Mouse (Mus musculus): ENCODE measurements around the gene Arhgef10l. TPM values are rescaled to one million over a fixed set of nuclear protein-coding genes. Genes with fewer than 3 reads are reported as not detected.

The Arhgef10l gene
- polyA plus RNA-seq, 1 experiment from 2014 or later = 24.6 TPM

DNA sequence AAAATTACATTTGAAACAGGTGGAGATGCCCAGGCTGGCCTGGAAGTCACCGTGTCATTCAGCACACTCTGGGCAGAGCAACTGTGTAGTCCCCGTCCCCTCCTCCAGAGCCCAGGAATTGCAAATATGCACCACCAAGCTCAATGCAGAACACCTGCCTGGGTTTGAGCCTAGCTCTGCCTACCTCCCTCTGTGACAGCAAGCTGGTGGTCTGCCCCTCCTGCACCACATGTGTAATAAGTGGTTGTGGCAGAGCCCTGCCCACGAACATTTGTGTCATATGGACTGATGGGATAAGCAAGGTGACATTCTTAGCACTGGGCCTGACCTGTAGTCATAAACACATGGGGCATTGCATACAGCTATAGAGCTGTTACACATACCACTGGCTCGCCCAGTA, 63.8 kb downstream of the Arhgef10l start:
- no peak for ATAC-seq (ENCODE audit: low FRiP score, low TSS enrichment)
- Histone ChIP-seq H3K4me3 (replicated peaks; ENCODE audit: low read depth, low read length) (no peak overlapping the region), H3K9me3 (ENCODE audit: control insufficient read depth, low read length) (no peaks in the 10 kb centered on the region), H3K27ac (replicated peaks; ENCODE audit: low read depth, low read length) (no peak overlapping the region), H3K4me1 (ENCODE audit: control insufficient read depth, insufficient read depth, low read length) (no peaks in the 10 kb centered on the region), H3K9ac (replicated peaks; ENCODE audit: low read length) (no peak overlapping the region), H3K36me3 (ENCODE audit: control insufficient read depth, insufficient read depth, low read length) (peaks cover 42% of the 10 kb centered on the region), H3K27me3 (ENCODE audit: control insufficient read depth, insufficient read depth, low read length) (no peaks in the 10 kb centered on the region), H3K4me2 (ENCODE audit: low read length) (no peak overlapping the region)
- WGBS = 86% methylated on average over 4 of the region's 4 CpGs
- DNase-seq = no peak

DNA sequence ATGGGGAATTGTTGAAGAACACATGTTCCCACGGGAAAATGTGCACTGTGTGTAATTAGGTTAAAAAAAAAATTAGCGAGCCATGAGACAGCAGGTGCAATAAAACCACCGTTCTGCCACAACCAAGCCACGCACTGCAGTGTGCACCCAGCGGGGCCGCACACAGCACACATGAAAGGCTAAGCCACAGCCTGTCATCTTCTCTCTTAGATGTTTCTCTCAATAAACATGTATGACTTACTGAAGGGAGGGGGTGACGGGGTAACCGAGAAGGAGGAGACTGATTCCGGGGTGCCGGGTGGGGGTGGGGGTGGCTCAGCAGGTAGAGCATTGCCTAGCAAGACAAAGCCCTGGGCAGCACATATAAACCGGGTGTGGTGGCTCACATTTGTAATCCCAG, 64.7 kb downstream of the Arhgef10l start:
- DNase-seq = no peak
- Histone ChIP-seq H3K27me3 (ENCODE audit: control insufficient read depth, insufficient read depth, low read length) (no peaks in the 10 kb centered on the region), H3K9me3 (ENCODE audit: control insufficient read depth, low read length) (no peaks in the 10 kb centered on the region), H3K4me1 (ENCODE audit: control insufficient read depth, insufficient read depth, low read length) (no peaks in the 10 kb centered on the region), H3K4me2 (ENCODE audit: low read length) (no peak overlapping the region), H3K36me3 (ENCODE audit: control insufficient read depth, insufficient read depth, low read length) (peaks cover 44% of the 10 kb centered on the region), H3K9ac (replicated peaks; ENCODE audit: low read length) (no peak overlapping the region), H3K4me3 (replicated peaks; ENCODE audit: low read depth, low read length) (no peak overlapping the region), H3K27ac (replicated peaks; ENCODE audit: low read depth, low read length) (no peak overlapping the region)
- WGBS = 70% methylated on average over 11 of the region's 11 CpGs
- ATAC-seq (ENCODE audit: low FRiP score, low TSS enrichment) = no peak

DNA sequence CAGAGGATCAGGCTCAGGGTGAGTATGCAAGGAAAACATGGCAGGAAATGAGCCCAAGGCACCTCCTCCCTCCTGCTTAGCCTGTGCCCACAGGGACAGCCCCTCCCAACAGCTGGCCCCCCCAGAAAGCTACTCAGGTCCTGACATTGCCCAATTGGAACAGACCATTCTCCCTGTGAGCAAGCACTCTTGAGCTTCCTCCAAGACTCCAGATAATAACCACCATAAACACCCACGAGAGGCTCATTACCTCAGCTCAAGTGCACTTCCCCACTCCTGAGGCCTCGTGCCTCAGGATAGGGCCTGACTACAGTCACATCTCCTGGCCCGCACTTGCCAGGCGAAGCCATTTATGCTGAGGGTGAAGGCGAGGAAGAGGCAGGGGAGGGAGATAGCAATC, 67.0 kb downstream of the Arhgef10l start:
- 90% methylated on average over 5 of the region's 5 CpGs for WGBS

DNA sequence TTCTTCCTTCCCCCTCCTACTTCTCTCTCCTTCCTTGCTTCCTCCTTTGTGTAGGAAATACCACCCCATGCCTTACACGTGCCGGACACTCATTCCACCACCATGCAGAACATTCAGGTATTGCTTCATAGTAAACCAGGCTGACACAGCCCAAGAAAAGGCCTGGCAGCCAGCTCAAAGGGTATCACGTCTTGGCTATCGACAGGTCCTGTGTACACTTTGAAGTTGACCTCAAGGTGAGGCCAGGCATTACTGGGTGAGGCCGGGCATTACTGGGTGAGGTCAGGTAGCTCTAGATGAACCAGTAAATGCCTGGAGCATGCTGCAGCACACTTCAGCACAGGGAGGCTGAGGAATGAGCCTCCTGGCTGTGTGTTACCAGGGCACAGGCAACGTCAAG, 67.9 kb downstream of the Arhgef10l start:
- no peak for ATAC-seq (ENCODE audit: low FRiP score, low TSS enrichment)
- Histone ChIP-seq H3K9ac (replicated peaks; ENCODE audit: low read length) (no peak overlapping the region), H3K36me3 (ENCODE audit: control insufficient read depth, insufficient read depth, low read length) (peaks cover 29% of the 10 kb centered on the region), H3K4me2 (ENCODE audit: low read length) (no peak overlapping the region), H3K9me3 (ENCODE audit: control insufficient read depth, low read length) (no peaks in the 10 kb centered on the region), H3K4me3 (replicated peaks; ENCODE audit: low read depth, low read length) (no peak overlapping the region), H3K27ac (replicated peaks; ENCODE audit: low read depth, low read length) (no peak overlapping the region), H3K4me1 (ENCODE audit: control insufficient read depth, insufficient read depth, low read length) (no peaks in the 10 kb centered on the region), H3K27me3 (ENCODE audit: control insufficient read depth, insufficient read depth, low read length) (no peaks in the 10 kb centered on the region)
- 96% methylated on average over 6 of the region's 6 CpGs for WGBS
- DNase-seq = no peak

More for the DNA sequence above, 67.0 kb downstream of the Arhgef10l start:
- H3K4me1 ChIP-seq (ENCODE audit: control insufficient read depth, insufficient read depth, low read length) = no peaks in the 10 kb centered on the region
- H3K27me3 ChIP-seq (ENCODE audit: control insufficient read depth, insufficient read depth, low read length) = no peaks in the 10 kb centered on the region
- no peak overlapping the region for H3K9ac ChIP-seq (replicated peaks; ENCODE audit: low read length)
- DNase-seq (no peak), ATAC-seq (ENCODE audit: low FRiP score, low TSS enrichment) (no peak)
- H3K9me3 ChIP-seq (ENCODE audit: control insufficient read depth, low read length) = no peaks in the 10 kb centered on the region
- no peak overlapping the region for H3K4me3 ChIP-seq (replicated peaks; ENCODE audit: low read depth, low read length)
- no peak overlapping the region for H3K4me2 ChIP-seq (ENCODE audit: low read length)
- H3K36me3 ChIP-seq (ENCODE audit: control insufficient read depth, insufficient read depth, low read length) = peaks cover 27% of the 10 kb centered on the region
- H3K27ac ChIP-seq (replicated peaks; ENCODE audit: low read depth, low read length) = no peak overlapping the region

DNA sequence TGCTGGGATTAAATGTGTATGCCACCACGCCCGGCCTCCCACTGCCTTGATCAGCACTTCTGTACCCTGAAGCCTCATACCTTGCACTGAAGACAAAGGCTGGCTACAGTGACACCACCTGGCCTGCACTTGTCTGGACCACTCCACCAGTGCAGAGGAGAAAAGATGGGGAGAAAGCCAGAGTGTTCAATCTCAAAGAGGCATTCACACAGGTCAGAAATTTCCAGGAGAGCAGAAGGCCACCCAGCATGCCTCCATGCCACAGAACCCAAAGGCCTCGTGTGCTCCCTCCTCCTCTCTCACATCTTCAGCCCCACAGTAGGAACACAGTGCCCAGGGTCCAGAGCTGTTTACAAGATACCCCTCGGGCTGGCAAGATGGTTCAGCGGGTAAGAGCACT, 68.4 kb downstream of the Arhgef10l start:
- Histone ChIP-seq H3K27me3 (ENCODE audit: control insufficient read depth, insufficient read depth, low read length) (no peaks in the 10 kb centered on the region), H3K36me3 (ENCODE audit: control insufficient read depth, insufficient read depth, low read length) (peaks cover 35% of the 10 kb centered on the region), H3K4me3 (replicated peaks; ENCODE audit: low read depth, low read length) (no peak overlapping the region), H3K4me1 (ENCODE audit: control insufficient read depth, insufficient read depth, low read length) (no peaks in the 10 kb centered on the region), H3K27ac (replicated peaks; ENCODE audit: low read depth, low read length) (no peak overlapping the region), H3K9ac (replicated peaks; ENCODE audit: low read length) (no peak overlapping the region), H3K9me3 (ENCODE audit: control insufficient read depth, low read length) (no peaks in the 10 kb centered on the region), H3K4me2 (ENCODE audit: low read length) (no peak overlapping the region)
- no peak for DNase-seq
- WGBS = 95% methylated on average over 5 of the region's 5 CpGs
- ATAC-seq (ENCODE audit: low FRiP score, low TSS enrichment) = no peak

DNA sequence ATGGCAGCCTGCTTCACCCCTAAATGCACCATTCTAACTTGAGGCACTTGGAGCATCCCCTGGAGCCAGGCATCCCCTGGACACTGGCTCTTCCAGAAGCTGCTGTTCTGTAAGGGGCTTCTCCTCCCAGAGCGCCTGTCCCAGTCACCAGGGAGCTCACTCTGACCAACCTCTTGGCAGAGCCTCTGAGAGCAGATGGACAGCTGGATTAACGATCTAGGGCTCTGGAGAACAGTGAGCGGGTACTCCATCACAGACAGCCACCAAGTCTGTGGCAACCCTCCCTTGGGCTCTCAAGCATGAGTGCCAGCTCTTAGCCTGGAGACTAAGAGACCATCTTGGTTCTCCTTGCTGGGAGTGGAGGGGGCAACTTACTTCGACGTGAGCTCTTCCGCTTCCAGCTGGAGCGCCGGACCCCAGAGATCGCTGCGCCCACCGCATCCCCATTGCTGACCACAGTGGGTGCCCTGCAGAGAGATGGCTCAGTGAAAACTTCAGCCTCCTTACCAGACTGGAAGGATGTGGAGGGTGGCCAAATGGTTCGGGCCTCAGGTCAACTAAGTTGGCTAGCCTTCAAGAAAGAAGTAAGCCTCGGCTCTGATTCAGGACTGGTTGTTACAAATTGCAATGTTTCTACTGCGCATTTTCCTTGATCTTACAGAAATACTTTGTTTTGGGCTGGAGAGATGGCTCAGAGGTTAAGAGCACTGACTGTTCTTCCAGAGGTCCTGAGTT, 71.9 kb downstream of the Arhgef10l start:
- Histone ChIP-seq H3K4me1 (ENCODE audit: control insufficient read depth, insufficient read depth, low read length) (no peaks in the 10 kb centered on the region), H3K9ac (replicated peaks; ENCODE audit: low read length) (no peak overlapping the region), H3K36me3 (ENCODE audit: control insufficient read depth, insufficient read depth, low read length) (peaks cover 58% of the 10 kb centered on the region), H3K4me2 (ENCODE audit: low read length) (no peak overlapping the region), H3K27me3 (ENCODE audit: control insufficient read depth, insufficient read depth, low read length) (no peaks in the 10 kb centered on the region), H3K27ac (replicated peaks; ENCODE audit: low read depth, low read length) (no peak overlapping the region), H3K9me3 (ENCODE audit: control insufficient read depth, low read length) (no peaks in the 10 kb centered on the region), H3K4me3 (replicated peaks; ENCODE audit: low read depth, low read length) (no peak overlapping the region)
- 82% methylated on average over 14 of the region's 14 CpGs for WGBS
- ATAC-seq (ENCODE audit: low FRiP score, low TSS enrichment) (no peak), DNase-seq (no peak)

DNA sequence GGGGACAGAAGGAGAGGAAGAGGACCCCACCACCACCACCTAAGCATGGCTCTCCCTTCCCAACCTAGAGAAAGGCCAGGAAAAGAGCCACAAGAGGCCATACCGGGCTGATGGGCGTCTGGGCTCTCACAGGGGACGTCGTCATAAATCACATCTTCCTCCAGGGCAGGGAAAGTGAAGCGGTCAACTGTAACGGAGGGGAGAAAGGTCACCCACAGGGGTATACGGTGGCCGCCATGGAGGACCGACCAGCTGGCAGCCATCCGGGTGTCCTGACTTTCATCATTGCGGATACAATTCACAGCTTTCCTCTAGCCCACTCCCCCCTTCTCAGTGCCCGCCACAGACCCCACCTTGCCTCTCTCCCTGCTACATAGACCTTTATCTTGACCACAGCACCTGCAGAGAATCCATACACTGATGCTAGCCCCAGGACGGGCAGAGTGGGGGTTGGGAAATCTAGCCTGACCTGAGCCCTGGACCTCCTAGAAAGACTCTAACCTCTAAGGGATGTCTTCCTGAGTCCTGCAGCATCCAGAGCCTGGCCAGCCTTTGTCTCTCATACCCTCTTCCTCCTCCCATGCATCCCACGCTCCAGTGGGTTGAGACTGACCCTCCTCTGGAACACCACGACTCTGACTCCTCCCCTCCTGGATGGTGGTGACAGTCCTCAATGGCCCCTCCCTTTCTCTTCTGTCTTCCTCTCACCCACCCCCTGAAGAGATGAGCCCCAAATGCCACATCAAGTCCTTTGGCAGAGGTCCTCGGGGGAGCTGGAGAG, 72.6 kb downstream of the Arhgef10l start:
- H3K4me2 ChIP-seq (ENCODE audit: low read length) = no peak overlapping the region
- no peak overlapping the region for H3K4me3 ChIP-seq (replicated peaks; ENCODE audit: low read depth, low read length)
- H3K9me3 ChIP-seq (ENCODE audit: control insufficient read depth, low read length) = no peaks in the 10 kb centered on the region
- no peak overlapping the region for H3K9ac ChIP-seq (replicated peaks; ENCODE audit: low read length)
- ATAC-seq (ENCODE audit: low FRiP score, low TSS enrichment) (no peak), DNase-seq (no peak)
- H3K4me1 ChIP-seq (ENCODE audit: control insufficient read depth, insufficient read depth, low read length) = no peaks in the 10 kb centered on the region
- peaks cover 62% of the 10 kb centered on the region for H3K36me3 ChIP-seq (ENCODE audit: control insufficient read depth, insufficient read depth, low read length)
- WGBS = 49% methylated on average over 16 of the region's 16 CpGs
- H3K27me3 ChIP-seq (ENCODE audit: control insufficient read depth, insufficient read depth, low read length) = no peaks in the 10 kb centered on the region
- no peak overlapping the region; the same call in 1 of the 2 replicates for H3K27ac ChIP-seq (replicated peaks; ENCODE audit: low read depth, low read length)

DNA sequence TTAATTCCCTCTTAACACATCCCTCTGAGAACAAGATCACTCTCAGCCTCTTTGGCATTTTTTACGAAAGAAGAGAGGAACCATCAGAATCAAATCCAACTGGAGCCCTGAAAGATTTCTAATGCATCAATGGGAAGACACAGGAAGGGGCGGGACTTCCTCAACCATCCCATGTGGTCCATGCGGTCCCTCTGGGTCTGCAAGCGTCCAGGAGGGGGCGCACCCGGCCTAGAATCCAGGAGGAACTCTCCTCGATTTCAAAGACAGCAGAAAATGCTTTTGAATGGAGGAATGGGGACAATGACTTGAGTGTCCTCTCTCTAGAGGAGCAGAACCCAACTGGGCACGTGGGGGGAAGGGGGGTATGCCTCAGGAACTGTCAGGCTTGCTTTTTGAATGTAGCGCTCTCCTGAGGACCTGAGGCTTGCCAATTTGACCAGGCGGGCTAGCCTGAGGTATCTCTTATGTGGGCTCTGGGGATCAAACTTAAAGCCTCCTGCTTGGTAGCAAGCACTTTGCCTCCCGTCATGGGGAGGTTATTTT, 73.5 kb downstream of the Arhgef10l start:
- WGBS = 24% methylated on average over 11 of the region's 11 CpGs
- Histone ChIP-seq H3K27me3 (ENCODE audit: control insufficient read depth, insufficient read depth, low read length) (no peaks in the 10 kb centered on the region), H3K4me3 (replicated peaks; ENCODE audit: low read depth, low read length) (no peak overlapping the region), H3K27ac (replicated peaks; ENCODE audit: low read depth, low read length) (no peak overlapping the region), H3K9me3 (ENCODE audit: control insufficient read depth, low read length) (no peaks in the 10 kb centered on the region), H3K4me2 (ENCODE audit: low read length) (no peak overlapping the region), H3K36me3 (ENCODE audit: control insufficient read depth, insufficient read depth, low read length) (peaks cover 60% of the 10 kb centered on the region), H3K9ac (replicated peaks; ENCODE audit: low read length) (no peak overlapping the region), H3K4me1 (ENCODE audit: control insufficient read depth, insufficient read depth, low read length) (no peaks in the 10 kb centered on the region)
- ATAC-seq (ENCODE audit: low FRiP score, low TSS enrichment) = peak; percentile 27; the same call in 1 of the 2 replicates
- DNase-seq = peak; percentile 89

Measured in midbrain, embryonic 14.5 days (tissue).